Mouse (Mus musculus): ENCODE data around the gene Tmcc2.

DNA sequence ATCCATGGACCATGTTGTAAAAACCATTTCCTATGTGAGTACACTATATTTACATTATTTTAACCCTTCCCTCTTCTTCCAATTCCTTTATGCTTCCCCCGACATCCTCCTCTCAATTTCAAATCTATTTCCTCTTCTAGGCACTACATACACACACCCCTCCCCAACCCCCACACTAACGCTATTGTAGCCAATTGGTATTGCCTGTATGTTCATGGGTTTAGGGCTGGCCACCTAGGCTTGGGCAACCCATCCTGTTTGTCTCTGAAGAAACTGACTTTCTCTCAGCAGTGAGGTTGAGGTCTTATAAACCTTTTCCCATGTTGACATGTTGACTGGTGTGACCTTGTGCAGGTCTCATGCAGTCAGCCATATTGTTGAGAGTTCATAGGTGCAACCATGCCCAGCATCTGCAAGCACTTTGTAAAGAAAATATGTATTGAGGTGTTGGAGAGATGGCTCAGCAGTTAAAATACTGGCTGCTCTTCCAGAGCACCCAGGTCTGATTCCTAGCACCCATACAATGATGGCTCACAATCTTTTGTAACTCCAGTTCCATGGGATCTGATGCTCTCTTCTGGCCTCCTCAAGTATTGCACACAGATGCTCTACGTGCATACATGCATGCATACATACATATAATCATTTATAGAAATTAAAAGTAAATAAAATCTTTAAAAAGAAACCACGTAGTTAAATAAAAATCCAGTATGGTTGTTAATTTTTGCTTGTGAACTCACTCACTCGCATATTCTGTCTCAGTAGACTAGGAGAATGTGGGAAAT, 32.0 kb upstream of the Tmcc2 start:
- TF ChIP-seq CTCF (IDR thresholded peaks at IDR 0.05; ENCODE audit: low read depth), result peak; percentile 30; the same call in 1 of the 2 replicates
- TF ChIP-seq EP300 (IDR thresholded peaks at IDR 0.05; ENCODE audit: low read depth), result no peak
